Mouse (Mus musculus): ENCODE results near the gene Plcb1. TPM values are rescaled to one million over a fixed set of nuclear protein-coding genes. Genes with fewer than 3 reads are reported as not detected.

Plcb1 gene
- polyA plus RNA-seq, 1 experiment: 2.1 TPM

DNA sequence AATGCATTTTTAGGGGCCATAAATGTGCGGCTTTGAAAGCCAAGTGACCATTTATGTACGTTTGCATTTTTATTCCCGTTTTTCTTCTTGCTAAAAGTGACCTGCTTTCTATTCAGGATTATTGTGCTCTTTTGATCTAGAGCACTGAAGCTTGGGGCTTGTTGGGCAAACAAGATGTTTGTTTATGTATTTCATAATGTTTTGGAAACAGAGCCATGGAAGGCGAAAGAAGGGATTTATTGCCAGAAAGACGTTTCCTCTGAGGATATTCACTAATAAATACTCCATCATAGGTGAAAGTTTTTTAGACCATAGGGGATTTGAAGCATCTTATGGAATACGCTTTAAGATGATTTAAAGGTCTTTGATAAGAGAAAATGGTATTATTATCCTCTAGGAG is 35.3 kb downstream of the Plcb1 start:
- WGBS: 70% methylated on average over 6 of the region's 6 CpGs
- Histone ChIP-seq H3K27me3 (ENCODE audit: control insufficient read depth, insufficient read depth, low read length) (no peaks in the 10 kb centered on the region), H3K4me3 (ENCODE audit: low read depth, low read length) (no peak overlapping the region), H3K4me1 (ENCODE audit: control insufficient read depth, insufficient read depth, insufficient read length, low read length) (peaks cover 2% of the 10 kb centered on the region; the same call in 1 of the 2 replicates), H3K27ac (ENCODE audit: insufficient read depth, low read depth, low read length) (no peak overlapping the region), H3K36me3 (ENCODE audit: control insufficient read depth, insufficient read depth, low read length) (no peaks in the 10 kb centered on the region)
- TF ChIP-seq CTCF (IDR thresholded peaks at IDR 0.05; ENCODE audit: extremely low read depth, insufficient read length, insufficient replicate concordance, low read depth, low read length) (no peak), POLR2A (IDR thresholded peaks at IDR 0.05; ENCODE audit: low read depth, low read length) (no peak)

- H3K4me3 ChIP-seq (ENCODE audit: low read depth, low read length): no peak overlapping the region
- no peaks in the 10 kb centered on the region for H3K36me3 ChIP-seq (ENCODE audit: control insufficient read depth, insufficient read depth, low read length)
- peaks cover 2% of the 10 kb centered on the region; the same call in 1 of the 2 replicates for H3K4me1 ChIP-seq (ENCODE audit: control insufficient read depth, insufficient read depth, insufficient read length, low read length)
- TF ChIP-seq POLR2A (IDR thresholded peaks at IDR 0.05; ENCODE audit: low read depth, low read length) (no peak), CTCF (IDR thresholded peaks at IDR 0.05; ENCODE audit: extremely low read depth, insufficient read length, insufficient replicate concordance, low read depth, low read length) (no peak)
- H3K27ac ChIP-seq (ENCODE audit: insufficient read depth, low read depth, low read length): no peak overlapping the region
- WGBS: 18% methylated on average over 7 of the region's 7 CpGs
- H3K27me3 ChIP-seq (ENCODE audit: control insufficient read depth, insufficient read depth, low read length): no peaks in the 10 kb centered on the region
Measured at GRCm38 (mm10) chr2:134825645-134826044, 39.8 kb downstream of the Plcb1 start.

- H3K36me3 ChIP-seq (ENCODE audit: control insufficient read depth, insufficient read depth, low read length): no peaks in the 10 kb centered on the region
- no peak overlapping the region for H3K4me3 ChIP-seq (ENCODE audit: low read depth, low read length)
- no peaks in the 10 kb centered on the region for H3K27me3 ChIP-seq (ENCODE audit: control insufficient read depth, insufficient read depth, low read length)
- peaks cover 2% of the 10 kb centered on the region; the same call in 1 of the 2 replicates for H3K4me1 ChIP-seq (ENCODE audit: control insufficient read depth, insufficient read depth, insufficient read length, low read length)
- TF ChIP-seq POLR2A (IDR thresholded peaks at IDR 0.05; ENCODE audit: low read depth, low read length) (no peak), CTCF (IDR thresholded peaks at IDR 0.05; ENCODE audit: extremely low read depth, insufficient read length, insufficient replicate concordance, low read depth, low read length) (no peak)
- H3K27ac ChIP-seq (ENCODE audit: insufficient read depth, low read depth, low read length): no peak overlapping the region; the same call in 1 of the 2 replicates
- WGBS: 32% methylated on average over 8 of the region's 8 CpGs
Measured at GRCm38 (mm10) chr2:134826111-134827005, 40.5 kb downstream of the Plcb1 start.

GRCm38 (mm10) chr2:134827778-134828487 is 42.1 kb downstream of the Plcb1 start:
- Histone ChIP-seq H3K4me1 (ENCODE audit: control insufficient read depth, insufficient read depth, insufficient read length, low read length) (peaks cover 2% of the 10 kb centered on the region; the same call in 1 of the 2 replicates), H3K27ac (ENCODE audit: insufficient read depth, low read depth, low read length) (no peak overlapping the region), H3K4me3 (ENCODE audit: low read depth, low read length) (no peak overlapping the region), H3K36me3 (ENCODE audit: control insufficient read depth, insufficient read depth, low read length) (no peaks in the 10 kb centered on the region), H3K27me3 (ENCODE audit: control insufficient read depth, insufficient read depth, low read length) (no peaks in the 10 kb centered on the region)
- 71% methylated on average over 3 of the region's 3 CpGs for WGBS
- TF ChIP-seq POLR2A (IDR thresholded peaks at IDR 0.05; ENCODE audit: low read depth, low read length) (no peak), CTCF (IDR thresholded peaks at IDR 0.05; ENCODE audit: extremely low read depth, insufficient read length, insufficient replicate concordance, low read depth, low read length) (no peak)

- no peak overlapping the region for H3K4me3 ChIP-seq (ENCODE audit: low read depth, low read length)
- 91% methylated on average over 7 of the region's 7 CpGs for WGBS
- H3K27me3 ChIP-seq (ENCODE audit: control insufficient read depth, insufficient read depth, low read length): no peaks in the 10 kb centered on the region
- no peak for TF ChIP-seq CTCF (IDR thresholded peaks at IDR 0.05; ENCODE audit: extremely low read depth, insufficient read length, insufficient replicate concordance, low read depth, low read length)
- TF ChIP-seq POLR2A (IDR thresholded peaks at IDR 0.05; ENCODE audit: low read depth, low read length): no peak
- no peak overlapping the region for H3K27ac ChIP-seq (ENCODE audit: insufficient read depth, low read depth, low read length)
- no peaks in the 10 kb centered on the region for H3K4me1 ChIP-seq (ENCODE audit: control insufficient read depth, insufficient read depth, insufficient read length, low read length)
- no peaks in the 10 kb centered on the region for H3K36me3 ChIP-seq (ENCODE audit: control insufficient read depth, insufficient read depth, low read length)
Measured at GRCm38 (mm10) chr2:134831861-134832260, 46.0 kb downstream of the Plcb1 start.

GRCm38 (mm10) chr2:134836097-134836496 is 50.2 kb downstream of the Plcb1 start:
- Histone ChIP-seq H3K36me3 (ENCODE audit: control insufficient read depth, insufficient read depth, low read length) (no peaks in the 10 kb centered on the region), H3K27ac (ENCODE audit: insufficient read depth, low read depth, low read length) (no peak overlapping the region), H3K4me1 (ENCODE audit: control insufficient read depth, insufficient read depth, insufficient read length, low read length) (no peaks in the 10 kb centered on the region), H3K4me3 (ENCODE audit: low read depth, low read length) (no peak overlapping the region), H3K27me3 (ENCODE audit: control insufficient read depth, insufficient read depth, low read length) (no peaks in the 10 kb centered on the region)
- WGBS: 73% methylated on average over 1 of the region's 1 CpGs
- TF ChIP-seq CTCF (IDR thresholded peaks at IDR 0.05; ENCODE audit: extremely low read depth, insufficient read length, insufficient replicate concordance, low read depth, low read length): no peak
- TF ChIP-seq POLR2A (IDR thresholded peaks at IDR 0.05; ENCODE audit: low read depth, low read length): no peak

GRCm38 (mm10) chr2:134838185-134838584 is 52.3 kb downstream of the Plcb1 start:
- TF ChIP-seq POLR2A (IDR thresholded peaks at IDR 0.05; ENCODE audit: low read depth, low read length): no peak
- TF ChIP-seq CTCF (IDR thresholded peaks at IDR 0.05; ENCODE audit: extremely low read depth, insufficient read length, insufficient replicate concordance, low read depth, low read length): no peak
- no peak overlapping the region for H3K27ac ChIP-seq (ENCODE audit: insufficient read depth, low read depth, low read length)
- 86% methylated on average over 1 of the region's 1 CpGs for WGBS
- no peaks in the 10 kb centered on the region for H3K27me3 ChIP-seq (ENCODE audit: control insufficient read depth, insufficient read depth, low read length)
- H3K4me1 ChIP-seq (ENCODE audit: control insufficient read depth, insufficient read depth, insufficient read length, low read length): no peaks in the 10 kb centered on the region
- H3K36me3 ChIP-seq (ENCODE audit: control insufficient read depth, insufficient read depth, low read length): no peaks in the 10 kb centered on the region
- H3K4me3 ChIP-seq (ENCODE audit: low read depth, low read length): no peak overlapping the region
